Mouse (Mus musculus) heart, adult 2 months (tissue): Measurements from ENCODE around the gene Krtap2-4.

Experiments
- CTCF ChIP-seq: fragments of 200-600 bp; IDR thresholded peaks from 2 replicates; pipeline ENCODE4 v1.8.1; 2022; ENCODE audit warnings: antibody characterized with exemption, mild to moderate bottlenecking, moderate library complexity
- POLR2A ChIP-seq: fragments of 200-500 bp; IDR thresholded peaks from 2 replicates; pipeline ENCODE4 v1.6.1; 2011; ENCODE audit warnings: mild to moderate bottlenecking, low read depth, low read length, control low read depth; ENCODE audit not compliant: insufficient read depth

GRCm38 (mm10) chr11:99573164-99573563 lies 41.5 kb downstream of the Krtap2-4 start:
- no peak for TF ChIP-seq CTCF
- TF ChIP-seq POLR2A, result no peak
